Mouse (Mus musculus) neural tube, postnatal 0 days (tissue): ENCODE results near the gene Tmem158. TPM values are rescaled to one million over a fixed set of nuclear protein-coding genes. Genes with fewer than 3 reads are reported as not detected.

Experiments
- polyA plus RNA-seq: library from polyadenylated mRNA; unstranded; fragments of >200 nt; fragmentation: Nextera tagmentation; extraction: Ambion mirVana; gene quantifications from 2 replicates; pipeline ENCODE4 v1.2.1, GENCODE M21; 2015

Gene Tmem158
- polyA plus RNA-seq, result 53.6 and 72.9 TPM in 2 replicates

GRCm38 (mm10) chr9:123260611-123261021, at the start of gene Tmem158:
Gene Tmem158, minus strand, starts transcription at chr9:123260764.

GRCm38 (mm10) chr9:123215621-123216440, 44.7 kb downstream of the Tmem158 start, which contains the start of gene Cdcp1:
Gene Cdcp1, minus strand, starts transcription at chr9:123216038.

Other genes with a start within 250 kb of the Tmem158 start
- gene Tmem42, start 239.4 kb downstream of the Tmem158 start, polyA plus RNA-seq, result 36.6 and 38.3 TPM in 2 replicates
- 0.65 and 0.67 TPM in 2 replicates for gene Tgm4, start 226.0 kb downstream of the Tmem158 start, polyA plus RNA-seq
- 82.0 and 82.7 TPM in 2 replicates for gene Zdhhc3, start 147.6 kb downstream of the Tmem158 start, polyA plus RNA-seq
- gene Exosc7, start 147.5 kb downstream of the Tmem158 start, polyA plus RNA-seq, result 65.5 and 69.0 TPM in 2 replicates
- 10.6 and 10.8 TPM in 2 replicates for gene Clec3b, start 109.8 kb downstream of the Tmem158 start, polyA plus RNA-seq
- gene Cdcp1, start 44.7 kb downstream of the Tmem158 start, polyA plus RNA-seq, result 0.15 and 0.17 TPM in 2 replicates
- gene Lars2, start 106.2 kb upstream of the Tmem158 start, polyA plus RNA-seq, result 1,300 and 1,359 TPM in 2 replicates
- 9.2 and 11.0 TPM in 2 replicates for gene Limd1, start 217.9 kb upstream of the Tmem158 start, polyA plus RNA-seq